16 mouse cellular contexts compared by ENCODE assay signal in the genomic region with DNA sequence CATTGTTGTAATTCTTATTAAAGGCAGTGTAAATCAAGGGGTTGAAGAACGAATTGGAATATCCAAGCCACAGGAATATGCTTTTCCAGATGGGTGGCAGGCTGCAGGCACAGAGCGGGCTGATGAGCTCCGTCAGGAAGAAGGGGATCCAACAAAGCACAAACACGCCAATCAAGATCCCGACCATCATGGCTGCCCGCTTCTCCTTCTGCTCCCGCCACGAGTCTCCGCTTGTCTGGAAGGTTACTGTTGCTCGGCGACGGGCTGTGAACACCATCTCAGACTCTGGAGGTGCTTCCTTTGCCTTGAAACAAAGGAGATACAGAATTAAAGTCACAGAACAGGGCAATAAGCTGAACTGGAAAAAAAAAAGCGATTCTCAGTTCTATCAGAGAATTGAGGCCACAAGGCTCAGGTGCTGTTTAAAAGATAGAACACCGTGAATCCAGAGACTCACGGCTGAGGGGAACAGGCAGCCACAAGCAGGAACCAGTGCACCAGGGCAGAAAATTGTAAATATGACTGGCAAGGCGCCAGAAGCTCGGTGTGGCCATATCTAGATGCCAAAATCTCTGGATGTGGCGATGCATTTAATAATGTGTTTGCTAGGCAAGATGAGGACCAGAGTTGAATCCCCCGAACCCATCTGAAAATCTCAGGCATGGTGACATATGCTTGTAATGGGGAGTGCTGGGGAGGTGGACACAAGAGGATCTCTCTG. TPM values are rescaled to one million over a fixed set of nuclear protein-coding genes. Genes with fewer than 3 reads are reported as not detected.
DNase-seq lines count a peak whose midpoint lies in the region; ATAC-seq lines count a peak whose summit lies in the region.
"Had no signal": no experiment of that assay in that cellular context is flagged by ENCODE, and none has a peak within 500 bp of the region (broad histone marks: within the 10 kb centered on the region; RNA-seq: fewer than 3 reads in every experiment).

No protein-coding gene starts in this region.

- no peak overlapping the region for H3K4me2 ChIP-seq in forebrain, embryonic 15.5 days (replicated peaks)

- 70% methylated on average over 19 of the region's 19 CpGs for WGBS in forebrain, embryonic 15.5 days
- 92% methylated on average over 19 of the region's 19 CpGs for WGBS in forebrain, embryonic 10.5 days

- H3K27me3 ChIP-seq in forebrain, embryonic 15.5 days: no peaks in the 10 kb centered on the region
- no peaks in the 10 kb centered on the region for H3K27me3 ChIP-seq in forebrain, embryonic 10.5 days (ENCODE audit: poor library complexity, severe bottlenecking)

- peak; percentile 26; the same call in 1 of the 2 replicates for ATAC-seq in forebrain, embryonic 15.5 days (replicated peaks)
- ATAC-seq: inflammation-experienced regulatory T-cells, adult 6 months had no signal

- no peaks in the 10 kb centered on the region for H3K4me1 ChIP-seq in forebrain, embryonic 15.5 days
- H3K4me1 ChIP-seq in forebrain, embryonic 10.5 days: no peaks in the 10 kb centered on the region

- intact Hi-C loops in heart, postnatal 14 days (cut with DNase I): no loop called here

- H3K27ac ChIP-seq in forebrain, embryonic 15.5 days (replicated peaks): peak overlapping the region; percentile 1; the same call in 1 of the 2 replicates
- H3K27ac ChIP-seq in forebrain, embryonic 10.5 days: no peak overlapping the region

- H3K4me3 ChIP-seq in forebrain, embryonic 15.5 days: no peak overlapping the region
- H3K4me3 ChIP-seq in forebrain, embryonic 10.5 days: no peak overlapping the region

- H3K9me3 ChIP-seq in forebrain, embryonic 15.5 days: no peaks in the 10 kb centered on the region
- H3K9me3 ChIP-seq in forebrain, embryonic 10.5 days: no peaks in the 10 kb centered on the region

- no peak for DNase-seq in forebrain, embryonic 10.5 days (ENCODE audit: extremely low spot score, low spot score)
- peak; percentile 31 for DNase-seq in retina, postnatal 1 day
- no peak for DNase-seq in retina, embryonic 14.5 days (ENCODE audit: low spot score)
- DNase-seq in cerebellum, postnatal 36 days: peak; percentile 21 to 33
- DNase-seq in heart, postnatal 14 days: no peak
- DNase-seq in thymus, postnatal 4 days: no peak
- DNase-seq: B cell, adult 2 months; kidney, postnatal 14 days; liver; lung, adult 2 months had no signal

- 0 out of 2 replicates have a peak, but pooled peaks cover 3% of the 10 kb centered on the region for H3K36me3 ChIP-seq in forebrain, embryonic 15.5 days
- no peaks in the 10 kb centered on the region for H3K36me3 ChIP-seq in forebrain, embryonic 10.5 days (replicated peaks)

- H3K9ac ChIP-seq in forebrain, embryonic 15.5 days (replicated peaks): no peak overlapping the region

RNA-seq across cellular contexts. Expression of a gene that starts 17.7 kb away (rescaled TPM):
- 0.39 and 0.52 TPM in 2 replicates for polyA plus RNA-seq in forebrain, embryonic 15.5 days (2015; fragmentation: Nextera tagmentation; extraction: Ambion mirVana)
- polyA plus RNA-seq in forebrain, embryonic 10.5 days (2016; fragmentation: Nextera tagmentation; extraction: Ambion mirVana): 0.33 and 0.53 TPM in 2 replicates
- not detected for total RNA-seq in heart, postnatal 14 days (2021)
- total RNA-seq: heart, adult 8-10 months; heart, postnatal 25 days; megakaryocyte progenitor cell, adult 5-6 weeks; monocyte, adult 5-6 weeks had no signal
- polyA plus RNA-seq: inflammation-experienced regulatory T-cells, adult 6 months; lung, adult 2 months had no signal

RNA-seq across cellular contexts. Expression of a gene that starts 57.2 kb away (rescaled TPM):
- polyA plus RNA-seq in forebrain, embryonic 15.5 days (2015; fragmentation: Nextera tagmentation; extraction: Ambion mirVana): 51.0 and 53.7 TPM in 2 replicates
- polyA plus RNA-seq in forebrain, embryonic 10.5 days (2016; fragmentation: Nextera tagmentation; extraction: Ambion mirVana): 78.1 and 85.6 TPM in 2 replicates
- total RNA-seq in heart, postnatal 14 days (2021): 10 to 100 TPM; 13.9 to 14.8 TPM

Comparison
In these comparisons a context has a peak if more than half of its experiments do, and no peak if none do; other contexts are left out.
1. DNase-seq: peak in retina, postnatal 1 day (single experiment) and cerebellum, postnatal 36 days (2 of 2); none in forebrain, embryonic 10.5 days (single experiment), retina, embryonic 14.5 days (single experiment), heart, postnatal 14 days (0 of 2) and thymus, postnatal 4 days (single experiment).